Mouse (Mus musculus) limb, embryonic 13.5 days (tissue): ENCODE data around the gene Ica1. TPM values are rescaled to one million over a fixed set of nuclear protein-coding genes. Genes with fewer than 3 reads are reported as not detected.

Experiments
- ATAC-seq: fragments of 200-750 bp; cut with Nextera tagmentation; 2 replicates; pipeline ENCODE4 v1.8.0; 2017; ENCODE audit warnings: low read depth, moderate number of reproducible peaks, moderate TSS enrichment; ENCODE audit not compliant: low FRiP score
- H3K27ac ChIP-seq: fragments of 300-500 bp; sonication (generic); 2 replicates; pipeline ENCODE4 v1.5.1; 2015; ENCODE audit warnings: inconsistent platforms, mild to moderate bottlenecking, moderate library complexity
- H3K27me3 ChIP-seq: fragments of 300-500 bp; sonication (generic); 2 replicates; pipeline ENCODE4 v1.6.1; 2015; ENCODE audit warnings: mild to moderate bottlenecking, inconsistent platforms
- H3K36me3 ChIP-seq: fragments of 300-500 bp; sonication (generic); 2 replicates; pipeline ENCODE4 v1.6.1; 2015; ENCODE audit warnings: inconsistent platforms, mild to moderate bottlenecking, moderate library complexity
- H3K4me1 ChIP-seq: fragments of 300-500 bp; sonication (generic); 2 replicates; pipeline ENCODE4 v1.6.1; 2015; ENCODE audit warnings: inconsistent platforms
- H3K4me2 ChIP-seq: fragments of 300-500 bp; sonication (generic); replicated peaks from 2 replicates; pipeline ENCODE4 v1.6.1; 2015; ENCODE audit warnings: inconsistent platforms, mild to moderate bottlenecking, moderate library complexity
- H3K4me3 ChIP-seq: fragments of 300-500 bp; sonication (generic); 2 replicates; pipeline ENCODE4 v1.5.1; 2015; ENCODE audit warnings: moderate library complexity, mild to moderate bottlenecking, inconsistent platforms
- H3K9ac ChIP-seq: fragments of 300-500 bp; sonication (generic); 2 replicates; pipeline ENCODE4 v1.6.1; 2015; ENCODE audit warnings: mild to moderate bottlenecking, inconsistent platforms
- H3K9me3 ChIP-seq: fragments of 300-500 bp; sonication (generic); 2 replicates; pipeline ENCODE4 v1.6.1; 2016; ENCODE audit warnings: inconsistent platforms
- WGBS: fragments of 180-500 bp; shearing (Covaris S2); methylation state at CpG from one replicate; pipeline ENCODE4 v1.1.7; 2015; 5-methylcytosine and 5-hydroxymethylcytosine counted together
- polyA plus RNA-seq: library from polyadenylated mRNA; unstranded; fragments of >200 nt; fragmentation: Nextera tagmentation; extraction: Ambion mirVana; gene quantifications from 2 replicates; pipeline ENCODE4 v1.2.1, GENCODE M21; 2015

The Ica1 gene
- polyA plus RNA-seq, 1 experiment from 2014 or later, result 18.8 TPM

DNA sequence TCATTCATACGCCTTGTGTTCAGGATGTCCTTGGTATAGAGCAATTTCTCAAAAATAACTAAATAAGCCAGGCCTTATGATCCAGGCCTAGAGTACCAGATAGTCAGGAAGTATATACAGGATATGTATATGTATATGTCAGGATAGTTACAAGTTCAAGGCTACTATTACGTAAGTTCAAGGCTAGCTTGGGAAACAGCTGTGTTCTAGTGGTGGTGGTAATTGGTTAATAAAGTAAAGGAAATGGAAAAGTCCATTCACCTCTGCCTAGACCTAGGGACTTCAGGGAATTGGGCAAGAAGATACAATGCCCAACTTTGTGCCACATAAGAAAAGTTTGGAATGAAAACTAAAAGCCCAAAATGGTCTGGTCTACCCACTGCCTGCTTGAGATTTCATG lies 61.7 kb downstream of the Ica1 start:
- H3K36me3 ChIP-seq, result no peaks in the 10 kb centered on the region
- no peak overlapping the region for H3K9ac ChIP-seq
- WGBS, result 82% methylated on average over 2 of the region's 2 CpGs
- no peak overlapping the region for H3K27ac ChIP-seq
- H3K4me1 ChIP-seq, result peaks cover 13% of the 10 kb centered on the region
- H3K4me2 ChIP-seq, result no peak overlapping the region
- ATAC-seq, result peak; percentile 19; the same call in 1 of the 2 replicates
- no peak overlapping the region for H3K4me3 ChIP-seq
- H3K9me3 ChIP-seq, result no peaks in the 10 kb centered on the region
- H3K27me3 ChIP-seq, result no peaks in the 10 kb centered on the region

DNA sequence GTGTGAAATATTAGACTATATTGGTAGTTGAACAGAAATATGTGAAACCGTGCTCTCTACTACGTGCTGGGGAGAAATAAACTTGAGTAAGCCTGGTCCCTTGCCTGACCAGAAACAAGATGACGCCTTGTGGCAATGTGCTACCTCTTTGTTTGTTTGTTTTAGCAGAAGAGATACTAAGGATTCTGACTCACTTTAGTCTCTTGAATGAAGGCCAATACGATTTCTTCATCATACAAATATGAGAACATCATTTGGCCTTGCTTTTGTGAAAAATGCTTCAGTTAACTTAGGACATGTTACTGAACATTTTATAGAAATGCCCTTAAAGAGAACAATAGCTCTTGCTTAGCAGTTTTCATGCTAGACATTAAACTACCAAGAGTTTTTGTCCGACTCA lies 67.0 kb downstream of the Ica1 start:
- Histone ChIP-seq H3K9me3 (no peaks in the 10 kb centered on the region), H3K27ac (no peak overlapping the region), H3K27me3 (no peaks in the 10 kb centered on the region), H3K36me3 (no peaks in the 10 kb centered on the region), H3K4me1 (no peaks in the 10 kb centered on the region), H3K4me3 (no peak overlapping the region), H3K9ac (no peak overlapping the region), H3K4me2 (no peak overlapping the region)
- 81% methylated on average over 5 of the region's 5 CpGs for WGBS
- ATAC-seq, result no peak

DNA sequence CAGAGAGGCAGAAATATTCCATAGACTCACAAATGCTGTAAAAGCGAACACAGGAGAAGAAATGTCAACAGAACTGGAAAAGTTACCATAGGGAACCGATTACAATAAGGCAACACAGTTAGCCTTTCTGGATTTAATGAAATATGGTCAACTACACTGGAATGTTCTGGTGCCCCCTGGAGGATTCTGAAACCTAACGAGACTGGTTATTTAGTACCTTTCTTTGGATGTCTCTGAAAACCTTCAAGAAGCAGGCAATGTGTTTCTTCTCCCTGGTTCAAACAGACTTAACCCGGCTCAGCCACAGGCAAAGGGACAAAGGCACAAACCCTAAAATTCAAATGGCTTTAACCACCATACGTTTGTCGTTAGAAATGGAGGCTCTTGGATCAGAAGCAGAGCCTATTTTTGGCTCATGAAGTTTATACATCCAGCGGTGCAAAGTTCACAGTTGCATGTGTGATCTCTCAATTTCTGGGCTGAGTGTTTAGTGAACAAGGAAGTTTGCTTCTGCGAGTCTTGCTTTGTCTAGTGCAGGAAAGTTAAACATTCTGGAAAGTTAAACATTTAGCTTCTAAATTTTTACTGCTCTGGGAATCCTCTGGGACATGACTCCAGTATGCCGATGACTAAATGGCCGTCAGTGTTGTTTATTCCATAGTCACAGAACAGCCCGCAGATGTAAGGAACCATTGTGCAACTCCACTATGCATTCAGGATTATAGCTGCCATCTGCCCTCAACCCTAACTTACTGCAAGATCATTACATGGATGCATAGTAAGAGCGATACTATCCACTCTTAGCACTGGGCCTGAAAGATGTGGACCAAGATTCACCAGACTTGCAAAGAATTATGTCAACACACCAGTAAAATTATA lies 83.4 kb downstream of the Ica1 start:
- H3K27me3 ChIP-seq, result no peaks in the 10 kb centered on the region
- peak overlapping the region; percentile 87 for H3K27ac ChIP-seq
- no peaks in the 10 kb centered on the region for H3K9me3 ChIP-seq
- WGBS, result 30% methylated on average over 12 of the region's 12 CpGs
- peaks cover 35% of the 10 kb centered on the region for H3K4me1 ChIP-seq
- peak; percentile 45; the same call in 1 of the 2 replicates for ATAC-seq
- 0 out of 2 replicates have a peak overlapping the region, but pooled peaks have one; percentile 5 for H3K4me2 ChIP-seq
- no peak overlapping the region for H3K4me3 ChIP-seq
- no peaks in the 10 kb centered on the region for H3K36me3 ChIP-seq
- H3K9ac ChIP-seq, result no peak overlapping the region

DNA sequence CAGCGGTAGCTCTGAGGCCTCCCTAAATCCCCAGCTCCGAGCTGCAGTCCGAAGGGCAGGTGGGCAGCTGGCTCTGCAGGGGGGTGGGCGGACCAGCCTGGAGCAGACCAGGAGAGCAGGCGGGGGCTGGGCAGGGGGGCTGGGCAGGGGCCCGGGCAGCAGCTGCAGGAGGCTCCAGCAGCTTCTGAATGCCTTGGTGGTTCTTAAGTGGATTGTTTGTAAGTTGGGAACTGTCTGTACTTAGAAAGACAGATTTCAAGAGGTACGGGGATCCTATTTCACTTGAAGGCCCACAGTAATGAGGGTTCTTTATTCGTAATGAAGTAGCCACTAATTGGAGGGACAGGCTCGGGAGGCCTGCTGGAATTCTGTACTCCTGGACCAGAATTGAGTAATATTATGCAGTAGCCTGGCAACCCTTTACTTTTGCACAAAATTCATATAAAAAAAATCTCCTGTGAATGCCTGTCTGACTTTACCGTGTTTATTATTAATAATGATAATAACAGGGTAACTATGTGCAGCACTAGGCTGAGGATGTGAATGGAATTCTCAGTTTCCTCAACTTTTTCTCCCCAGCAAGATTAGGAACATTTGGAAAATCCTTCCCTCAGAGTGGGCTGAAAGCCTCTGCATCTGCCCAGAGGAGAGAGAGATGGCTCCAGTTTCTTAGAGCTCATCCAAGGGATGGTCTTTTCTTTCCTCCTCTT lies 84.2 kb downstream of the Ica1 start:
- Histone ChIP-seq H3K4me2 (peak overlapping the region; percentile 28), H3K9ac (no peak overlapping the region; the same call in 1 of the 2 replicates)
- 11% methylated on average over 10 of the region's 10 CpGs for WGBS

DNA sequence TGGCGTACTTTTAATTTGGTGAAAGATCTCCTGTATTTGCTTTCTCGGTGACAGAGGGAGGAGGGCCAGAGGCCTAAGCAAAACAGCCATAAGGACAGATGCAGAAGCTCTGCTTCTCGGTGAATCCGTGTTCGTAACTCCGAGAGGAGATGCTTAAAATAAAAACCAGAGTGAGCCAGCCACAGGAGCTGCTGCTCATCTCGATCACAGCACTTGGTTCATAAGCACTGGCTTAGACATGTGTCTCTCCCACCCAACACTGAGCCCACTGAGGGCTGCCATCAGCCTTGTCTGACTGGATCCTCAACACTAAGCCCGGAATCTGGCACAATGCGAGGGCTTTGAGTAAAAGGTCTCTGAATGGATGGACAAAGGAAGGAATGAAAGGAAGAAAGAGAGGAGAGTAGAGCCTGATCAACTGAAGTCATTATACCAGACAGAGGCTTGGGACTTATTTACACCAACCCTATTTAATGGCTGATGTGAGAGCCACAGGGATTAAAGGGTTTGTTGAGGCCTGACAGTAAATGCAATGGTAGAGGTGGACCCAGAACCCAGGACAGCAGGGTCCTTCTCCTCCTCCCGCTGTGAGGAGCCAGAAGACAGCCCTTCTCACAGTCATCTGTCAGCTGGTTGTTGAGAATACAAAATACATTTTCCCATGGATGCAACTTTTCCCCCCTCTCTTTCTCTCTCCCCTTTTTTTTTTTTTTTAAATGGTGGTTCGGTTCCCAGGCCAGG lies 85.0 kb downstream of the Ica1 start:
- Histone ChIP-seq H3K4me2 (peak overlapping the region; percentile 28), H3K27ac (peak overlapping the region; percentile 87), H3K27me3 (no peaks in the 10 kb centered on the region), H3K4me1 (peaks cover 35% of the 10 kb centered on the region), H3K4me3 (no peak overlapping the region), H3K9ac (no peak overlapping the region), H3K9me3 (no peaks in the 10 kb centered on the region), H3K36me3 (no peaks in the 10 kb centered on the region)
- WGBS, result 52% methylated on average over 11 of the region's 11 CpGs
- no peak; the same call in 1 of the 2 replicates for ATAC-seq

More for the DNA sequence above, 84.2 kb downstream of the Ica1 start:
- peak overlapping the region; percentile 87 for H3K27ac ChIP-seq
- H3K9me3 ChIP-seq, result no peaks in the 10 kb centered on the region
- peak; percentile 80 for ATAC-seq
- no peaks in the 10 kb centered on the region for H3K27me3 ChIP-seq
- H3K4me3 ChIP-seq, result no peak overlapping the region
- H3K4me1 ChIP-seq, result peaks cover 35% of the 10 kb centered on the region
- H3K36me3 ChIP-seq, result no peaks in the 10 kb centered on the region

- Histone ChIP-seq H3K36me3 (no peaks in the 10 kb centered on the region), H3K27me3 (no peaks in the 10 kb centered on the region), H3K9ac (no peak overlapping the region), H3K9me3 (no peaks in the 10 kb centered on the region), H3K27ac (no peak overlapping the region), H3K4me2 (no peak overlapping the region), H3K4me3 (no peak overlapping the region), H3K4me1 (peaks cover 39% of the 10 kb centered on the region)
- WGBS, result 62% methylated on average over 2 of the region's 2 CpGs
- ATAC-seq, result no peak
Observed at GRCm38 (mm10) chr6:8691199-8691975, 86.9 kb downstream of the Ica1 start.

GRCm38 (mm10) chr6:8690441-8690840 lies 87.8 kb downstream of the Ica1 start:
- Histone ChIP-seq H3K27me3 (no peaks in the 10 kb centered on the region), H3K36me3 (no peaks in the 10 kb centered on the region), H3K9me3 (no peaks in the 10 kb centered on the region), H3K4me2 (no peak overlapping the region), H3K4me1 (peaks cover 39% of the 10 kb centered on the region), H3K4me3 (no peak overlapping the region), H3K27ac (no peak overlapping the region), H3K9ac (no peak overlapping the region)
- no peak for ATAC-seq
- WGBS, result 42% methylated on average over 3 of the region's 3 CpGs

GRCm38 (mm10) chr6:8686678-8687580 lies 91.4 kb downstream of the Ica1 start:
- Histone ChIP-seq H3K9ac (no peak overlapping the region), H3K4me1 (peaks cover 20% of the 10 kb centered on the region; the same call in 1 of the 2 replicates), H3K27ac (no peak overlapping the region), H3K36me3 (no peaks in the 10 kb centered on the region), H3K4me2 (no peak overlapping the region), H3K27me3 (no peaks in the 10 kb centered on the region), H3K9me3 (no peaks in the 10 kb centered on the region), H3K4me3 (no peak overlapping the region)
- WGBS, result 77% methylated on average over 14 of the region's 14 CpGs
- no peak for ATAC-seq

DNA sequence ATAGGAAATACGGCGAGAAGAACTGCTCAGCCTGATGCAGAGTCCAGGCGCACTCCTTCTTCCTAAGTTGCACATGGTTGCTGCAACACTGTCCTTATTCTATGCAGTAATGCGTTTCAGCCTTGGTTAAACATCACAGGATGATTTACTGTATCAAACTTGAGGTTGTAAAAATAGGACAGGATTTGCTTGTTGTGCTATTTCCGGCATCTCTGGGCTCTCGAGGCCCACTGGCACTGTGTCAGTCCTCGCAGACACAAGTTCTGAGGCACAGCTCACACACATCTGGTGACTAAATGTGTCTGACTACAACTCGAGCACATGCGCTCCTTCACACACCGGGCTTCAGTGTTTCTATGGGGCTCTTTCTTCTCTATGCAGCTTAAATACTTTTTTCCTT lies 94.9 kb downstream of the Ica1 start:
- H3K4me2 ChIP-seq, result no peak overlapping the region
- H3K36me3 ChIP-seq, result no peaks in the 10 kb centered on the region
- H3K27me3 ChIP-seq, result no peaks in the 10 kb centered on the region
- H3K27ac ChIP-seq, result peak overlapping the region; percentile 44; the same call in 1 of the 2 replicates
- peaks cover 12% of the 10 kb centered on the region; the same call in 1 of the 2 replicates for H3K4me1 ChIP-seq
- 60% methylated on average over 10 of the region's 10 CpGs for WGBS
- peak; percentile 85 for ATAC-seq
- H3K9me3 ChIP-seq, result no peaks in the 10 kb centered on the region
- no peak overlapping the region for H3K9ac ChIP-seq
- no peak overlapping the region for H3K4me3 ChIP-seq

GRCm38 (mm10) chr6:8680931-8681330 lies 97.4 kb downstream of the Ica1 start:
- peaks cover 8% of the 10 kb centered on the region; the same call in 1 of the 2 replicates for H3K4me1 ChIP-seq
- ATAC-seq, result no peak
- whole genome bisulfite sequencing, result 90% methylated on average over 8 of the region's 8 CpGs
- H3K27ac ChIP-seq, result no peak overlapping the region
- H3K9me3 ChIP-seq, result no peaks in the 10 kb centered on the region
- H3K27me3 ChIP-seq, result no peaks in the 10 kb centered on the region
- no peaks in the 10 kb centered on the region for H3K36me3 ChIP-seq
- no peak overlapping the region for H3K4me2 ChIP-seq
- H3K9ac ChIP-seq, result no peak overlapping the region
- no peak overlapping the region for H3K4me3 ChIP-seq
